Mouse (Mus musculus) retina, adult 2 months (tissue): ENCODE data around the gene Eva1a.

Source experiments
- DNase-seq: peaks from one replicate; pipeline ENCODE4 v3.0.0-alpha.2; 2012; ENCODE audit warnings: low read depth, low spot score

Gene Eva1a

GRCm38 (mm10) chr6:82066515-82067081, 25.8 kb downstream of the Eva1a start:
- DNase-seq, result no peak

DNA sequence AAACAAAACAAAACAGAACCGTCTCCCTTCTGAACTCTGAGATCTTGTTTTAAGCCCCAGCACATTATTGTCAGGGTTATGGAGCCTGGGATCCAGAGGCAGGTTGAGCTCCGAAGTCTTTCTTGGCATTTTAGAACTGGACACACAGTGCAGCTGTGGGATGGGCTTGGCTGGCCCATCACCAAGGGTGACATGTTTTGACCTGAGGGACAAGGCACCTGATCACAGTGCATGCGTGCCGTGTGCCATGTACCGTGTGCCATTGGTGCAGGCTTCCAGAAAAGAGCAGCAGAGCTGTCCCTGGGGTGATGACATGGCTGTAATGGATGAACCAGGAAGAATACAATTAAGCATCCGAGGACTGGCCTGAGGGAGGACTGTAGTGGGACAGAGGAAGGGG, 29.6 kb downstream of the Eva1a start:
- no peak for DNase-seq

GRCm38 (mm10) chr6:82073011-82073410, 32.2 kb downstream of the Eva1a start:
- no peak for DNase-seq

GRCm38 (mm10) chr6:82073567-82073966, 32.7 kb downstream of the Eva1a start:
- no peak for DNase-seq

DNA sequence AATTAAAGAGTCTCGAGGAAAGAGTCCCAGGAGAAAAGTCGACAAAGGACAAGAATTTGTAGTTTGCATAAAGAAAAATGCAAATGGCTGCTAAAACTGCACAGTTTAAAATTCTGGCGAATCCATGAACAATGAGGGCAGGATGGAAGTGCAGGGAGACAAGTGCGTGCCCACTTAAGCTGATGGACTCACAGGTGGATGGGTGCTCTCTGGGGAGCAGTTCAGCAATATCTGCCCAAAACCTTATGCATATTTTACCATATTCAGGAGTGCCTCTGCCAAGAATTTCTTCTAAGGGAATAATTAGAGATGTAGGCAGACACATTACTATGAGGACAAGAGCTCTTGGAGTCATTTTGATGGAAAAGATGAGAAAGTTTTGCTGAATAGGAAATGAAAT, 35.5 kb downstream of the Eva1a start:
- DNase-seq, result no peak

- DNase-seq, result no peak
These were observed 38.0 kb downstream of the Eva1a start for GRCm38 (mm10) chr6:82078875-82079274.

DNA sequence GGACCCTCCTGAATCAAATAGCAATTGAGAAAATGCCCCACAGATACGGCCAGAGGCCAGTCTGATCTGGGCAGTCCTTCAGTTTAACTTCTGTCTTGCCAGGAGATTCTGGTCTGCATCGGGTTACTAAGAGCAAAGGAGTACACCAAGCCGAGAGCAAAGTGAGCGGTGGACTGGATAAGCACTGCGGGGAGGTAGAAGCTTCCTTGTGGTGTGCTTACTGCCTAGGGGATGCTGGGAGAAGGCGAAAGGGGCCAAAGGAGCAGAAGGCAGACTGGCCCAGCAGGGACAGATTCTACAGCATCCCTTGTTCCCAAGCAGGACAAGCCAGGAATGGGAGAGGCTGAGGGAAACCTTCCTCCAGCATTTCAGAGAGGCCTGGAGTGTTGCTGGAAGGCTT, 42.8 kb downstream of the Eva1a start:
- no peak for DNase-seq

DNA sequence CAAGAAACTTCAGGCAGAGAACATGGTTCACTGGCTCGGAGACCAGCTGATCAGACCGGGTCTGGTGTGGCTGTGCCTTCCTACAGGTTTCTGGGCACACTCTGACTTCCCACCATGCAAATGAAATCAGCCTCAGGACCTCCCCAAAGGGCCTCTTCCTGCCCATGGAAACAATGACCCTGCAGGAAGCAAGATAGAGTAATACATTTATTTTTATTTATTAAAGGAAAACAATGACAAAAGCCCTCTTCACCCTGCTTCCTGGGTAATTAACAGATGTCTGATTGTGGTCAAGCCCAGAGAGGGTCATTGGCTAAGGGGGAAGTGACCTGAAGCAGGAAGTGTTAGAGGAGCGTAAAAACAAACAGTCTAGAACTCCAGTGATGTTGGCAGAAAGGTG, 43.4 kb downstream of the Eva1a start:
- no peak for DNase-seq

DNA sequence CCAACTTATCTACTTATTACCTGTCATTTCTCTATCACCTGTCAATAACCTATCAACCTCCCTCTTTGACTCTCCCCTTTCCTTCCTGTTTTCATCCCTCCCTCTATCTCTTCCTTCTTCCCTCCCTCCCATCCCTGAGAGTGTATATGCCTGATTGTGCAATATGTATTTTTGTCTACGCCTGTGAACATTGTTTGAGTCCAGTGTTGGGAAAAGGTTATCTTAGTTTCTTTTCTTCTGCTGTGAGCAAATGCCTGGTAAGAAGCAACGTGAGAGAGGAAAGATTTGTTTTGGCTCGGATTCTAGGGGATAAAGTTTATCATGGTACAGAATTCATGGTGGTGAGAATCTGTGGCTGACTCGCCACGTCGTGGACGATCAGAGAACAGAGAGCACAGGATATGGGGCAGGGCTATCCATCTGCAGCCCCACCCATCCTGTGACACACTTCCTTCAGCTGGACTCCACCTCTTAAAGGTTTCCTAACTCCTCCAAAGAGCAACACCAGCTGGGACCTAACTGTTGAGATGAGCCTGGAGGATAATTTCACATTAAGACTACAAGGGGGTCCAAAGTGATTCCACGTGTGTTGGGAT, 44.6 kb downstream of the Eva1a start:
- DNase-seq, result no peak

- DNase-seq, result no peak
These were observed 47.3 kb downstream of the Eva1a start for GRCm38 (mm10) chr6:82088133-82088532.

- DNase-seq, result no peak
These were observed 50.9 kb downstream of the Eva1a start for GRCm38 (mm10) chr6:82091773-82092172.

GRCm38 (mm10) chr6:82097705-82098104, 56.9 kb downstream of the Eva1a start:
- DNase-seq, result no peak

DNA sequence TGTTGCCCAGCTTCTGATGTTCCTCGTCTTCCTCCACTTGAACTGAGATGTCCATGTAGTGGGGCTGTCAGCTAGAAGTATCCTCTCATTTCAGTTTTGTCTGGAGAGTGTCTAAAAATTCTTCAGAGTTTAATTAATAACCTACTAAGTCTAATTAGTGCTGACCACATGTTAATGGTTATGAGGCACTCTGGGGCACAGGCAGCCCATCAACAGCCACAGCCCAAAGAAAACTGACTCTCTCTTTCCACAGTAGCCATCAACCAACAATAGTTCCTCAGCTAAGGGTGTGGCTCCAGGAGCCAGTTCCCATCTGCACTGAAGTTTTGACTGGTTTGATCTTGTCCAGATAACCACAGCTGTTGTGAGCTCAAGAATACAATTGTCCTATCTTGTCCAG, 57.6 kb downstream of the Eva1a start:
- no peak for DNase-seq

GRCm38 (mm10) chr6:82110473-82110872, 69.6 kb downstream of the Eva1a start:
- DNase-seq, result no peak

- DNase-seq, result no peak
These were observed 70.3 kb downstream of the Eva1a start for GRCm38 (mm10) chr6:82111111-82111510.

GRCm38 (mm10) chr6:82111540-82111939, 70.7 kb downstream of the Eva1a start:
- no peak for DNase-seq

- no peak for DNase-seq
These were observed 71.6 kb downstream of the Eva1a start for GRCm38 (mm10) chr6:82112127-82113090.

GRCm38 (mm10) chr6:82115335-82115965, 74.6 kb downstream of the Eva1a start:
- no peak for DNase-seq

DNA sequence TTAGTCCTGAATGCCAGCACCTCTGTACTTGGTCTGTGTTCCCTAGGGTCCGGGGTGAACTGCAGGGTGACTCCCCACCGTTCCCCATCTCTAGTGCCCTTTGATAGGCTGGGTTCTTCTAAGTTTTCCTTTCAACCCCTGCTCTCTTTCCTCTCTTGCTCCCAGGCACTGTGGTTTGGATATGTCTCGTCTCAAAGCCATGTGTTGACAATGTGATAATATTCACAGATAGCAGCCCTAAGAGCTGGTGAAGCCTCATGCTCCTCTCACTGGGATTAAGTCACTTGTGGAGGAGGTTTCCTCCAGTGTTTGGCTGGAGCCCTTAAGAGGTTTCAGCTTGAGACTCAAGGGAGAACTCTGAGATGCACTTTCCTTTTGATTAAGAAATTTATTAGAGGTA, 75.3 kb downstream of the Eva1a start:
- no peak for DNase-seq

- DNase-seq, result no peak
These were observed 77.0 kb downstream of the Eva1a start for GRCm38 (mm10) chr6:82117871-82118270.

DNA sequence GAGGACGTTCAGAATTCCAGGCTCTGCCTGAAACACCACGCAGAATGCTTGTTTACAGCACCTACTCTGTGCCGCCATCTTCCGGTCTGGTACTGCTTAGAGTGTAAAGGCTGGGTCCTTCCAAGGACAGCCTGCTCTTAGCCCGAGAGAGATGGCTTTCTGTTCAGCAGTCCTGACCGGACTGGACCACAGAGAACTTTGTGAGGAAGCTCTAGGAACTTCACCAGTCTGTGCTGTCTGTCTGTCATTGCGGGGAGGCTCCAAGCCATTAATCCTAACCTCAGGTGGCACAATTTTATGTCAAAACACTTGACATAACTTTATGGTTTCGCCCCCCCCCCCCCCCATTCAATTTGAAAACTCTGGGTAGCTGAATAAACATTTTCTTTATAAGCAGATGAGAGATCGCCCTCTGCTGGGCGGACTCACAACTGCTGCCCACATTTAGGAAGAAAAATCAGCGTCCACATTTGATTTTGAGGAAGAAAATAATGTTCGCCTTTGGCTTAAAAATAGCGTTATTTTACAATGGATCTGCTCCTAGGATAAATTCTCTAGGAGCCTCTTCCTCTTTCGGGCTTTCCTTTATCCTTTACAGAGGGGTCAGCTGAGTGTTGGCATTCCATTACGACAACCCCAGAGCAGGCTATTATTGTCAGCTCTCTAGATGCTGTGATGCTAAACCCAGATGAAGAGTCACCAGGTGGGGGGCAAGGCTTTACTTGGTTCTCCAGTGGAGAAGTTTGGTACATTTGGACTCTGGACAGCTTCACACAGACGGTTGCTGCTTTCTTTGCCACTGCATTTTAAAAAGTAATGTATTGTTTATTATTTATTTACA, 78.7 kb downstream of the Eva1a start:
- DNase-seq, result peak; percentile 6
